Mouse (Mus musculus) embryonic facial prominence, embryonic 15.5 days (tissue): ENCODE data around the gene Ddah2. TPM values are rescaled to one million over a fixed set of nuclear protein-coding genes. Genes with fewer than 3 reads are reported as not detected.

Source experiments
- ATAC-seq: fragments of 200-750 bp; cut with Nextera tagmentation; 2 replicates; pipeline ENCODE4 v1.8.0; 2017; ENCODE audit warnings: low read depth, moderate TSS enrichment; ENCODE audit not compliant: insufficient number of reproducible peaks, low FRiP score, low TSS enrichment
- H3K27ac ChIP-seq: fragments of 300-500 bp; sonication (generic); replicated peaks from 2 replicates; pipeline ENCODE4 v1.5.1; 2015; ENCODE audit warnings: mild to moderate bottlenecking, inconsistent platforms
- H3K27me3 ChIP-seq: fragments of 300-500 bp; sonication (generic); 2 replicates; pipeline ENCODE4 v1.6.1; 2015; ENCODE audit warnings: inconsistent platforms
- H3K36me3 ChIP-seq: fragments of 300-500 bp; sonication (generic); 2 replicates; pipeline ENCODE4 v1.6.1; 2015; ENCODE audit warnings: mild to moderate bottlenecking, inconsistent platforms
- H3K4me1 ChIP-seq: fragments of 300-500 bp; sonication (generic); 2 replicates; pipeline ENCODE4 v1.6.1; 2015; ENCODE audit warnings: inconsistent platforms
- H3K4me2 ChIP-seq: fragments of 300-500 bp; sonication (generic); replicated peaks from 2 replicates; pipeline ENCODE4 v1.6.1; 2015; ENCODE audit warnings: mild to moderate bottlenecking, inconsistent platforms
- H3K4me3 ChIP-seq: fragments of 300-500 bp; sonication (generic); replicated peaks from 2 replicates; pipeline ENCODE4 v1.5.1; 2015; ENCODE audit warnings: mild to moderate bottlenecking, inconsistent platforms
- H3K9ac ChIP-seq: fragments of 300-500 bp; sonication (generic); 2 replicates; pipeline ENCODE4 v1.6.1; 2015; ENCODE audit warnings: inconsistent platforms
- H3K9me3 ChIP-seq: fragments of 300-500 bp; sonication (generic); replicated peaks from 2 replicates; pipeline ENCODE4 v1.6.1; 2016; ENCODE audit warnings: inconsistent platforms
- WGBS: fragments of 180-500 bp; shearing (Covaris S2); methylation state at CpG from one replicate; pipeline ENCODE4 v1.1.7; 2015; 5-methylcytosine and 5-hydroxymethylcytosine counted together
- polyA plus RNA-seq: library from polyadenylated mRNA; unstranded; fragments of >200 nt; fragmentation: Nextera tagmentation; extraction: Ambion mirVana; gene quantifications from 2 replicates; pipeline ENCODE4 v1.2.1, GENCODE M21; 2015

The Ddah2 gene
- polyA plus RNA-seq, 1 experiment from 2014 or later: 319 TPM

DNA sequence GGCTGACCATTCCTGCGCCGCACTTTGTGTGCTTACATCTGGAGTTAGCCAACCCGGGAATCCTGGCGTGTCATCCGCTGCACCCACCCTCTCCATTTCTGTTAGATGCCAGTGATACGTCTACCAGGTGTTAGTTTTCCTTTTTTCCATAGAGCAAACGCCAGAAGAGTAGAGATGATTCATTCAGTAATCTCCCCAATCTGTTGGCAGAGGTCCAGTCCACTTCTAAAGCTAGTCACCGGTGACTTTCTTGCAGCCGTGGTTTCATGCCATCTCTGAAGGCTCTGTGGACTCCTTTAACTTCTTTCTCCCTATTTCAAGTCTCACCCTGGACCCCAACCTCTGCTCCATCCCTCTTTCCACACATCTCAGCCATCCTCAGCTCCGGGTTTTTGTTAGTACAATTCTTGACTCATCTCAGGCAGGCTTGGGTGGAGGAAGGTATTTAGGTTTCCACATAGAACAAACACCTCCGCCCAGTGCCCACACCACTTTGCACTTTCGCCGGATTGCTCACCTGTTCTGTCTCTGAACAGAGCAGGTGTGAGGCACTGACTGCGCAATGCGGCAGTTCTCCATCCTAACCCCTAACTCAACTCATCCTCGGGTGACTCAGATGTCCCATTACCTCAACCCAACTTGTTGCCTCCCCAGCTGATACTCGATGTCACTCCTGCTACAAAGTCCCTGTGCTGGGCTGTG, 9.5 kb downstream of the Ddah2 start:
- ATAC-seq: no peak
- Histone ChIP-seq H3K27me3 (peaks cover 22% of the 10 kb centered on the region; the same call in 1 of the 2 replicates), H3K9me3 (no peaks in the 10 kb centered on the region), H3K9ac (no peak overlapping the region), H3K4me3 (0 out of 2 replicates have a peak overlapping the region, but pooled peaks have one; percentile 6), H3K36me3 (no peaks in the 10 kb centered on the region), H3K4me1 (peaks cover 24% of the 10 kb centered on the region), H3K27ac (peak overlapping the region; percentile 51; the same call in 1 of the 2 replicates), H3K4me2 (no peak overlapping the region)
- WGBS: 68% methylated on average over 17 of the region's 17 CpGs

DNA sequence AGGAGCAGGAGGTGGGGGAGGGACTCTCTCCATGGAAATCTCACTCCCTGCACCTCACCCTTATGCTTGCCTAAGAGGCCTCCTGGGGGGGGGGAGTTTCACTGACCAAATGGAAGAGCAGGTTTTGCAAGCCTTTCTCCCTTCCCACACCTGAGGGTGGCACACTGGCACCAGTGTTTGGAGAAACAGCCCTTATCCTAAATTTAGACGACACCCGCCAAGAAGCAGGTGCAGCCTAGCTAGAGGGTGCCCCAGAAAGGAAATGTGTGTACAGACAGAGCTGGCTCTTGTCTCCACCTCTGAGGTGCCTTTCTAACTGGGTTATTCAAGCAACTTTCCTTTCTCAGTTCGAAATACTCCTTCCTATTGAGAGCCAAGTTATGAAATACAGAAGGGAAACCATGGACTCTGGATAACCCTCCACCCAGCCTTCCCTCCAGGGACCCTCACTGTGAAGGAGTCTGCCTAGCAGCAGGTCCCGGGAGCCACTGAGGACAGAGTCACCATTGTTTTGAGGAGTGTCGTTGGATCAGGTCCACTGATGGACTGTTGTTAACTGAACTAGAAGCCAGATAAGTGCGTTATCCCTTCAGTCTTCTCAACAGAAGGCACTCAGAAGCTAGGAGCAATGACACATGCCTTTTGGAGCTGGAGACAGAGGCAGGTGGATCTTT, 11.9 kb downstream of the Ddah2 start:
- H3K9me3 ChIP-seq: no peaks in the 10 kb centered on the region
- H3K36me3 ChIP-seq: no peaks in the 10 kb centered on the region
- H3K9ac ChIP-seq: no peak overlapping the region
- peaks cover 10% of the 10 kb centered on the region; the same call in 1 of the 2 replicates for H3K27me3 ChIP-seq
- peak overlapping the region; percentile 44; the same call in 1 of the 2 replicates for H3K27ac ChIP-seq
- WGBS: 42% methylated on average over 6 of the region's 6 CpGs
- H3K4me2 ChIP-seq: no peak overlapping the region
- H3K4me1 ChIP-seq: peaks cover 16% of the 10 kb centered on the region
- ATAC-seq: no peak
- H3K4me3 ChIP-seq: no peak overlapping the region

DNA sequence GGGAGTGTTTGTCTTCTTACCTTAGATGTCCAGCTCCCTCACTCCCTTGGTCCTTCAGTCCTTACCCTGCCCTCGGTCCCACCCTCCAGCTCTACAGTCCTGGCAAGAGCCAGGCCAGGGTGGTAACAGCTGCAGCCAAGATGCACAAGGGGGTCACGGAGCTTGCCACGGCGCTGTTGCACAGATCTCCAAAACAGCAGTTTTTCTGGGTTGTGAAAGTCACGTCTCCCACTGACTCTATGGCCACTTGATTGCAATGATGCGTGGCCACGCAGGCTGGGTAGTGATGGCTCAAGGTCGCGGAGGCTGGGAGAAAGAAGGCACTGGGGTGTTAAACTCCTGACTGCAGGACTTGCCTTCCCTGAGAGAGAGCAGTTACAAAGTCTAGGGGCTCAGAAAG, 12.6 kb downstream of the Ddah2 start:
- Histone ChIP-seq H3K27me3 (peaks cover 6% of the 10 kb centered on the region; the same call in 1 of the 2 replicates), H3K9ac (no peak overlapping the region), H3K4me3 (no peak overlapping the region), H3K4me1 (peaks cover 18% of the 10 kb centered on the region), H3K27ac (no peak overlapping the region), H3K4me2 (no peak overlapping the region), H3K9me3 (no peaks in the 10 kb centered on the region), H3K36me3 (no peaks in the 10 kb centered on the region)
- no peak for ATAC-seq
- WGBS: 74% methylated on average over 9 of the region's 9 CpGs

DNA sequence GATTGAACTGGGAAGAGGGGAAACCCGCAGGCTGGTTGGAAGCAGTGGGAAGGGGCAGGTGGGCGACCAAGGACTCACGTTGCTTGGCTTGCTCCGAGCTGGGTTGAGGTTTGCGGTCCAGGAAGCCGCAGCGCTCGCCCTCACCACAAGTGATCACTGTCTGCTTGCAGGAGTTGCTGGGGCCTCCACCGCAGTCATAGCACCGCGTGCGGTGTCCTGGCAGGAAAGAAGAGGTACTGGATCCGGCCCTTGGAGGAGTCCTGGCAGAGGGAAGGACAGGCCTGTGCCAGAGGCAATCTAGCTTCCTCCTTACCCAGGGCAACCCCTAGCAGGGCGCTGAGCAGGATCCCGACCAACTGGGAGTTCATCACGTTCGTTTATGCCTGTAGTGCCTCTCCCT, 15.3 kb downstream of the Ddah2 start:
- no peak overlapping the region for H3K9ac ChIP-seq
- 43% methylated on average over 17 of the region's 17 CpGs for WGBS
- no peak for ATAC-seq

DNA sequence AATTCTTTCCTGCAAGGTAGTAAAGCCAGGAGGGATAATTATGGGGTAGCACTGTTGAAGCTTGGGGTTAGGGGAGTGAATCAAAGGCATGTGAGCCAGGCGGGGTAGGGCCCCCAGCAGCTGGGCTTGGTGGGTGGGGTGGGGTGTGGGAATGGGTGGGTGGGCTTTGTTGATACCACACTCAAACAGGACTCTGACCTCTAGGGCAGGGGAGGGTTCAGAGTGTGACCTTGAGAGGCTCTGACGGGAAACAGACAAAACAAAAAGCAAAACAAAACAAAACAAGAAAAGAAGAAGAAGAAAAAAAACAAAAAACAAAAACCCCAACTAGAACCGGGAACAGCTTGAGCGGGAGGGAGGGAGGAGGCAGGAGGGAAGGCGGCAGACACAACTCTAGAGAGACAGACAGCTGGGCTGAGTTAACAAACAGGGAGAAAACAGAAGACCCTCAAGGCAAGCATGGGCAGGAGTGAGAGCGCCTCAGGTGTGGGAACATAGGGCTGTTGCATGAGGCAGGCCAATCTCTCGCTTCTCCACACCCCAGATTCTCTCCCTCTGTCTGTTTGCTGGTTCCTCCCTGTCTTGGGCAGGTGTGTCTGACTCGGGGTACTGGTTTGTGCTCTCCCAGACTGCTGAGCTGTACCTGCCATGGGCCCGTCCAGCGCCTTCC, 17.8 kb downstream of the Ddah2 start, which contains the start of gene Ly6g6e:
Gene Ly6g6e (plus strand): TSS at position 396 of the 670 bp plus-strand sequence.
- H3K4me1 ChIP-seq: peaks cover 25% of the 10 kb centered on the region
- peak; percentile 47; the same call in 1 of the 2 replicates for ATAC-seq
- H3K27me3 ChIP-seq: no peaks in the 10 kb centered on the region
- H3K36me3 ChIP-seq: no peaks in the 10 kb centered on the region
- 11% methylated on average over 10 of the region's 10 CpGs for WGBS
- H3K4me2 ChIP-seq: peak within 1 kb of the TSS; percentile 34
- peak within 1 kb of the TSS; percentile 51 for H3K27ac ChIP-seq
- peak within 1 kb of the TSS; percentile 10; the same call in 1 of the 2 replicates for H3K4me3 ChIP-seq
- no peaks in the 10 kb centered on the region for H3K9me3 ChIP-seq
- H3K9ac ChIP-seq: no peak within 1 kb of the TSS

More for the DNA sequence above, 15.3 kb downstream of the Ddah2 start:
- Histone ChIP-seq H3K4me3 (no peak overlapping the region), H3K27me3 (no peaks in the 10 kb centered on the region), H3K4me2 (no peak overlapping the region), H3K4me1 (peaks cover 34% of the 10 kb centered on the region), H3K9me3 (no peaks in the 10 kb centered on the region), H3K27ac (no peak overlapping the region), H3K36me3 (no peaks in the 10 kb centered on the region)

DNA sequence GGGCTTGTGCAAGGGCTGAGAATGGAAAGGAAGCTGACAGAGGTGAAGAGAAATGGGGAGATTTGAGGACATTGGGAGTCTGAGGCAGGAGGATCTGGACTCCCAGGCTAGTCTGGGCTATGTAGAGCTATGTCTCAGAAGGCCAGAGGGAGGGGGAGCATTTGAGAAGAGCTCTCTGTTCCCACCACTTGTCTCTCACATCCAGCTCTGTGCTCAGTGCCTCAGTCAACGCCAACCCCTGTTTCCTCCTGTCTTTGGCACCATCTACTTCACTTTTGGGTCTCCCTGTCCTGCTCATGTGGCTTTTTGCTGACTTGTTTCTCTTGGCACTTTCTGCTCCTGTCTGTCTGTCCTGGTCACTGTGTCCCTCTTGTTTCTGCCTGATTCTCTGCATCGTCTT, 18.4 kb downstream of the Ddah2 start:
- WGBS: 21% methylated on average over 2 of the region's 2 CpGs
- ATAC-seq: no peak
- no peak overlapping the region for H3K9ac ChIP-seq
- peak overlapping the region; percentile 51 for H3K27ac ChIP-seq
- peaks cover 25% of the 10 kb centered on the region for H3K4me1 ChIP-seq
- peak overlapping the region; percentile 34 for H3K4me2 ChIP-seq
- H3K4me3 ChIP-seq: peak overlapping the region; percentile 10; the same call in 1 of the 2 replicates
- H3K27me3 ChIP-seq: no peaks in the 10 kb centered on the region
- H3K36me3 ChIP-seq: no peaks in the 10 kb centered on the region
- H3K9me3 ChIP-seq: no peaks in the 10 kb centered on the region

DNA sequence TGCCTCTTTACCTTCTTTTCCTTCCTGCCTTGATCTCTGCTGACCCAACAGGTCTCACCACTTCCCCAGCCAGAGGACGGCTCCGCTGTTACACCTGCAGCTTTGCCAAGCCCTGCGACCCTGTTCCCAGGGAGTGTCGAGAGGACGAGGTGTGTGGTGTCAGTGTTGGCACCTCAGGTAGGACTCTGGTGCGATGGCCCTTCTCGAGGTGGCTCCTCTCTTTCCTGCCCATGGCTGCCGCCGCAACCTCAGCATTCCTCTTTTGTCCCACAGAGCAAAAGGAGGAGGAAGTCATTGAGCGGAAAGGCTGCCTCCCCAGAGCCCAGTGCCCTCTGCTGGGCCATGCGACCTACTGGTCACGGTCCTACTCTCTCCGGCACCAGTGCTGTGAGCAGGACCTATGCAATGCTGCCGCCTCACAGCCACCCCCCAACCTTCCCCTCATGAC, 19.0 kb downstream of the Ddah2 start, which contains the start of gene Ly6g6d:
Gene Ly6g6d (minus strand): TSS at position 280 of the 448 bp plus-strand sequence.
- peak within 1 kb of the TSS; percentile 10; the same call in 1 of the 2 replicates for H3K4me3 ChIP-seq

DNA sequence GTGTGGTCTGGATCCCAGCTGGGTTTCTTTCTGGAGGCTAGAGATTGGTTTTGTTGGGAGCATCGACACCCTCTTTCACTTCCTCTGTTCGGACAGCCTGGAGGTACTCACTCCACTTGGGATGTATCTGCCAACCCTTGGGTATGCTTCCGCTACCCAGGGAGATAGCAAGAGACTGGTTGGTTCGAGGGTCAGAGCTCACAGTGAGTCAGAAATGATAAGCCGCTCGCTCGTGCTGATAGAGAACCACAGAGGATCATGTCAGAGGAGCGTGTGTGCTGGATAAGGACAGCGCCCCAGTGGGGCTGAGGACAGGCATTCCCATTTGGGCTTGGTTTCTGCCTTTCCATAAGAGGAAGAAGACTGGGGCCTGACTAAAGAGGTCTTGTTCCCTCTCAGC, 20.9 kb downstream of the Ddah2 start:
- Histone ChIP-seq H3K4me1 (peaks cover 18% of the 10 kb centered on the region), H3K4me3 (no peak overlapping the region), H3K9me3 (no peaks in the 10 kb centered on the region), H3K9ac (no peak overlapping the region), H3K4me2 (no peak overlapping the region), H3K27me3 (no peaks in the 10 kb centered on the region), H3K27ac (no peak overlapping the region), H3K36me3 (no peaks in the 10 kb centered on the region)
- 58% methylated on average over 9 of the region's 9 CpGs for WGBS
- ATAC-seq: no peak

More for the DNA sequence above, 19.0 kb downstream of the Ddah2 start, which contains the start of gene Ly6g6d:
- Histone ChIP-seq H3K27ac (peak within 1 kb of the TSS; percentile 51), H3K4me1 (peaks cover 25% of the 10 kb centered on the region), H3K9ac (no peak within 1 kb of the TSS), H3K9me3 (no peaks in the 10 kb centered on the region), H3K36me3 (no peaks in the 10 kb centered on the region), H3K4me2 (peak within 1 kb of the TSS; percentile 34), H3K27me3 (no peaks in the 10 kb centered on the region)
- WGBS: 16% methylated on average over 14 of the region's 14 CpGs
- no peak for ATAC-seq

DNA sequence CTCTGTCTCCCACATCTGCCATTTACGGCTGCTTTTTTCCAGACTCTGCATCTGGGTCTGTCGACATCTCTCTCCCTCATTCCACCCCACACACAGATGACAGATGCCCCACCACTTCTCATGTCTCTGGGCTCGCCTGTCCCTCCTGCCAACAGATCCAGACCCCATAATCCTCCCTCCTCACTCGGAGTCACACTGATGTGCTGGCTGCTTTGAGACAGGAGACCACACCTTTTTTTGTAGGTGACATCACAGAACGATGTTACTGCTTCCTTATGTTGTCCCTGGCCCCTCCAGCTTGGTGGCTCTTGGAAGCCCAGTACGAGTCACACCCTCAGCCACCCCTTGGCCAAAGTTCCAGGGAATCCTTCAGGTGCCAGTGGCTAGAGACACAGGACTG, 21.4 kb downstream of the Ddah2 start:
- H3K4me1 ChIP-seq: peaks cover 18% of the 10 kb centered on the region
- no peak overlapping the region; the same call in 1 of the 2 replicates for H3K9ac ChIP-seq
- no peak overlapping the region for H3K4me3 ChIP-seq

DNA sequence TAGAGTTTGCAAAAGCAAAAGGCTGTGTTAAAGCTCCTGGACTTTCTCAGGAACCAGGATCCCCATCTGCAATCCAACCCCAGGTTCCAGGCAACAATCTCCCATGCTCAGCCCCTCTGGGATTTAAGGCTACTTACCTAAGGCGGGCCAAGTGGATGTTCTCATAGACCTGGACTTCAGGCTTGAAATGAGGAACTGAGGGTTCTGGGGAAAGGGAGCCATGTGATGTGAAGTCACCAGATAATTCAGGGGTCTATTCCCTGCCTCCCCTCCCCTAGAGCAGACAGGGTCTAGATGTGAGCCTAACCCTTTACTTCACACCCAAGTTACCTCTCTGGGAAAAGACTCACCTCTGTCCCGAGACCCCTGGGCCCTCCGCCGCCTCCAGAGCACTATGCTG, 21.9 kb downstream of the Ddah2 start:
- H3K27me3 ChIP-seq: no peaks in the 10 kb centered on the region
- no peak overlapping the region for H3K27ac ChIP-seq
- ATAC-seq: no peak
- H3K9me3 ChIP-seq: no peaks in the 10 kb centered on the region
- no peak overlapping the region for H3K4me2 ChIP-seq
- H3K36me3 ChIP-seq: no peaks in the 10 kb centered on the region
- no peak overlapping the region for H3K4me3 ChIP-seq
- peaks cover 18% of the 10 kb centered on the region for H3K4me1 ChIP-seq
- no peak overlapping the region; the same call in 1 of the 2 replicates for H3K9ac ChIP-seq
- whole genome bisulfite sequencing: 68% methylated on average over 4 of the region's 4 CpGs

More for the DNA sequence above, 21.4 kb downstream of the Ddah2 start:
- Histone ChIP-seq H3K9me3 (no peaks in the 10 kb centered on the region), H3K36me3 (no peaks in the 10 kb centered on the region), H3K27ac (no peak overlapping the region), H3K27me3 (no peaks in the 10 kb centered on the region), H3K4me2 (no peak overlapping the region)
- ATAC-seq: no peak
- 40% methylated on average over 6 of the region's 6 CpGs for WGBS
